In the genomic region with DNA sequence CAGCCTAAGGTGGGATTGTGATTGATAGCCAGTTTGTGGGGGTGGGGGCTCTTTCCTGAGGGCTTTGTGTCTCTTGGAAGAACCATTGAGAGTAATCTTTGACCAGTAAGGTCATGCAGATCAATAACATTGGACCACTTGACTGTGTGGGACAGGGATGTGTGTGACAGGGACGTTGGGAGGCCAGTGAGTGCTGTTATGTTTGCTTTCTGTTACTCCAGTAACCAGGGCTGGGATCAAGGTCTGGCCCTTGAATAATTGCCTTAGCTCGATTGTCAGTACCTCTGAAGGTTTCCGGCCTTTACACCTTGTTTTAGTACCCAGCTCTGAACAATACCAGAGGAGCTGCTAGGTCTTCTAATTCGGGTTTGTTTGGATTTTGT, we compare ENCODE assay signal across 18 mouse cellular contexts. TPM values are rescaled to one million over a fixed set of nuclear protein-coding genes. Genes with fewer than 3 reads are reported as not detected.
A peak's percentile ranks its signal among the peaks of the same experiment; 100 is the strongest.
DNase-seq lines count a peak whose midpoint lies in the region; ATAC-seq and TF ChIP-seq lines count a peak whose summit lies in the region.
"Had no signal": no experiment of that assay in that cellular context is flagged by ENCODE, and none has a peak within 500 bp of the region (broad histone marks: within the 10 kb centered on the region; RNA-seq: fewer than 3 reads in every experiment).

No protein-coding gene starts in this region.

- intact Hi-C loops in heart, adult 2 months (cut with DNase I): no loop called here
- intact Hi-C loops in heart, postnatal 14 days (cut with DNase I): no loop called here

- H3K27ac ChIP-seq in heart, adult 2 months: peak overlapping the region; percentile 49; the same call in 1 of the 2 replicates
- H3K27ac ChIP-seq in hindbrain, embryonic 11.5 days (ENCODE audit: low read depth, low read length): no peak overlapping the region
- H3K27ac ChIP-seq in hindbrain, embryonic 16.5 days (ENCODE audit: low read depth, low read length): no peak overlapping the region
- H3K27ac ChIP-seq in embryonic facial prominence, embryonic 10.5 days (replicated peaks): 0 out of 2 replicates have a peak overlapping the region, but pooled peaks have one; percentile 24
- H3K27ac ChIP-seq in liver, embryonic 16.5 days (ENCODE audit: low read length): no peak overlapping the region
- H3K27ac ChIP-seq: hindbrain, postnatal 0 days; limb, embryonic 15.5 days had no signal

- no peak overlapping the region for H3K4me3 ChIP-seq in heart, adult 2 months
- no peak overlapping the region for H3K4me3 ChIP-seq in hindbrain, embryonic 11.5 days (ENCODE audit: low read depth, low read length)
- no peak overlapping the region for H3K4me3 ChIP-seq in hindbrain, embryonic 16.5 days (ENCODE audit: low read length)
- no peak overlapping the region for H3K4me3 ChIP-seq in embryonic facial prominence, embryonic 10.5 days
- H3K4me3 ChIP-seq in liver, embryonic 16.5 days (ENCODE audit: low read depth, low read length): no peak overlapping the region
- H3K4me3 ChIP-seq: limb, embryonic 15.5 days; megakaryocyte, embryonic 14.5 days had no signal

- WGBS in heart, adult 2 months: 63% methylated on average over 4 of the region's 4 CpGs
- 52% methylated on average over 4 of the region's 4 CpGs for WGBS in hindbrain, embryonic 11.5 days
- WGBS in hindbrain, embryonic 16.5 days: 59% methylated on average over 4 of the region's 4 CpGs
- WGBS in embryonic facial prominence, embryonic 10.5 days: 64% methylated on average over 4 of the region's 4 CpGs
- WGBS in liver, embryonic 16.5 days (ENCODE audit: insufficient replicate concordance): 48% methylated on average over 4 of the region's 4 CpGs

- peaks cover 4% of the 10 kb centered on the region; the same call in 1 of the 2 replicates for H3K36me3 ChIP-seq in heart, adult 2 months (ENCODE audit: control insufficient read depth, insufficient read depth, low read length)
- H3K36me3 ChIP-seq in hindbrain, embryonic 11.5 days (ENCODE audit: control insufficient read depth, insufficient read depth, low read length): no peaks in the 10 kb centered on the region
- H3K36me3 ChIP-seq in hindbrain, embryonic 16.5 days (ENCODE audit: control insufficient read depth, insufficient read depth, low read length): no peaks in the 10 kb centered on the region
- H3K36me3 ChIP-seq in embryonic facial prominence, embryonic 10.5 days (replicated peaks): no peaks in the 10 kb centered on the region
- H3K36me3 ChIP-seq in liver, embryonic 16.5 days (ENCODE audit: control insufficient read depth, insufficient read depth): no peaks in the 10 kb centered on the region
- H3K36me3 ChIP-seq: limb, embryonic 15.5 days had no signal

- H3K9ac ChIP-seq in heart, adult 2 months (ENCODE audit: low read depth, low read length): no peak overlapping the region
- H3K9ac ChIP-seq in hindbrain, embryonic 11.5 days (ENCODE audit: low read depth, low read length): no peak overlapping the region
- H3K9ac ChIP-seq in hindbrain, embryonic 16.5 days (ENCODE audit: low read depth, low read length): no peak overlapping the region
- H3K9ac ChIP-seq in liver, embryonic 16.5 days (ENCODE audit: low read depth, low read length): no peak overlapping the region
- H3K9ac ChIP-seq: limb, embryonic 15.5 days had no signal

- no peaks in the 10 kb centered on the region for H3K9me3 ChIP-seq in hindbrain, embryonic 11.5 days (ENCODE audit: control insufficient read depth, low read length)
- no peaks in the 10 kb centered on the region for H3K9me3 ChIP-seq in hindbrain, embryonic 16.5 days (ENCODE audit: control insufficient read depth, low read length)
- no peaks in the 10 kb centered on the region for H3K9me3 ChIP-seq in embryonic facial prominence, embryonic 10.5 days
- no peaks in the 10 kb centered on the region for H3K9me3 ChIP-seq in liver, embryonic 16.5 days (replicated peaks; ENCODE audit: control insufficient read depth, low read length)
- H3K9me3 ChIP-seq: limb, embryonic 15.5 days; megakaryocyte, embryonic 14.5 days had no signal

- TF ChIP-seq CTCF in heart, adult 2 months (IDR thresholded peaks at IDR 0.05): no peak

- no peaks in the 10 kb centered on the region for H3K27me3 ChIP-seq in heart, adult 2 months (ENCODE audit: control insufficient read depth, insufficient read depth, low read length)
- no peaks in the 10 kb centered on the region for H3K27me3 ChIP-seq in hindbrain, embryonic 11.5 days (ENCODE audit: control insufficient read depth, insufficient read depth, low read length)
- H3K27me3 ChIP-seq in hindbrain, embryonic 16.5 days (replicated peaks; ENCODE audit: control insufficient read depth, insufficient read depth, low read length): no peaks in the 10 kb centered on the region
- H3K27me3 ChIP-seq in embryonic facial prominence, embryonic 10.5 days (replicated peaks; ENCODE audit: low read depth, poor library complexity, severe bottlenecking): no peaks in the 10 kb centered on the region
- H3K27me3 ChIP-seq in liver, embryonic 16.5 days (ENCODE audit: control insufficient read depth, insufficient read depth, low read depth, low read length): no peaks in the 10 kb centered on the region; the same call in 1 of the 2 replicates

- H3K4me1 ChIP-seq in heart, adult 2 months (ENCODE audit: control insufficient read depth, insufficient read depth, low read length): peaks cover 4% of the 10 kb centered on the region
- 0 out of 2 replicates have a peak, but pooled peaks cover 2% of the 10 kb centered on the region for H3K4me1 ChIP-seq in hindbrain, embryonic 11.5 days (replicated peaks; ENCODE audit: control insufficient read depth, insufficient read depth, low read length)
- no peaks in the 10 kb centered on the region; the same call in 1 of the 2 replicates for H3K4me1 ChIP-seq in hindbrain, embryonic 16.5 days (ENCODE audit: control insufficient read depth, insufficient read depth, low read depth, low read length)
- H3K4me1 ChIP-seq in embryonic facial prominence, embryonic 10.5 days: peaks cover 37% of the 10 kb centered on the region
- H3K4me1 ChIP-seq in liver, embryonic 16.5 days (ENCODE audit: control insufficient read depth, low read depth, low read length): peaks cover 2% of the 10 kb centered on the region; the same call in 1 of the 2 replicates

- TF ChIP-seq EP300 in heart, adult 2 months (IDR thresholded peaks at IDR 0.05; ENCODE audit: insufficient read depth, low read depth, low read length): no peak

- no peak for DNase-seq in heart, adult 2 months
- DNase-seq in heart, postnatal 14 days: no peak
- no peak for DNase-seq in hindbrain, embryonic 11.5 days (ENCODE audit: low spot score)
- DNase-seq in embryonic facial prominence, embryonic 10.5 days (ENCODE audit: low spot score): no peak
- no peak for DNase-seq in spleen, adult 12 weeks (ENCODE audit: low spot score)
- DNase-seq: adrenal gland, adult 8-10 months; cerebellum, postnatal 10 days; lung, postnatal 10 days; right cerebral cortex, postnatal 4 days; thymus, adult 18-20 months had no signal

- H3K4me2 ChIP-seq in hindbrain, embryonic 11.5 days (replicated peaks; ENCODE audit: low read depth, low read length): no peak overlapping the region
- no peak overlapping the region for H3K4me2 ChIP-seq in hindbrain, embryonic 16.5 days (ENCODE audit: low read length)
- H3K4me2 ChIP-seq in liver, embryonic 16.5 days (ENCODE audit: low read depth, low read length): no peak overlapping the region
- H3K4me2 ChIP-seq: limb, embryonic 15.5 days had no signal

- peak; percentile 19; the same call in 1 of the 2 replicates for ATAC-seq in hindbrain, embryonic 11.5 days (ENCODE audit: low FRiP score)
- ATAC-seq in hindbrain, embryonic 16.5 days: no peak
- ATAC-seq in liver, embryonic 16.5 days (ENCODE audit: low read depth): peak; percentile 67; the same call in 1 of the 2 replicates
- ATAC-seq in megakaryocyte, adult 5-6 weeks (ENCODE audit: poor library complexity, severe bottlenecking): no peak
- ATAC-seq: forebrain, embryonic 14.5 days had no signal

- H3K79me2 ChIP-seq in heart, adult 2 months (replicated peaks; ENCODE audit: control insufficient read depth, insufficient read depth, low read length): no peaks in the 10 kb centered on the region

- TF ChIP-seq POLR2A in heart, adult 2 months (IDR thresholded peaks at IDR 0.05; ENCODE audit: insufficient read depth, low read depth, low read length): no peak

RNA-seq across cellular contexts. Expression of a gene that starts 39.3 kb away (rescaled TPM):
- total RNA-seq in heart, adult 2 months (2021): 100 to 1,000 TPM; 609 to 668 TPM
- 508 and 956 TPM in 2 replicates for polyA plus RNA-seq in heart, adult 2 months (2012; rRNA removed)
- 100 to 1,000 TPM; 678 to 728 TPM for total RNA-seq in heart, postnatal 14 days (2021)
- polyA plus RNA-seq in hindbrain, embryonic 11.5 days (2014; fragmentation: Nextera tagmentation; extraction: Ambion mirVana): 20.4 and 21.8 TPM in 2 replicates
- 19.2 and 20.2 TPM in 2 replicates for polyA plus RNA-seq in hindbrain, embryonic 16.5 days (2015; fragmentation: Nextera tagmentation; extraction: Ambion mirVana)
- polyA plus RNA-seq in embryonic facial prominence, embryonic 10.5 days (2016; fragmentation: Nextera tagmentation; extraction: Ambion mirVana): 17.2 and 18.2 TPM in 2 replicates
- polyA plus RNA-seq in liver, embryonic 16.5 days (2015; fragmentation: Nextera tagmentation; extraction: Ambion mirVana): 13.3 and 14.7 TPM in 2 replicates
- total RNA-seq in megakaryocyte, adult 5-6 weeks (2015): 52.0 and 54.7 TPM in 2 replicates
- 42.0 and 43.7 TPM in 2 replicates for total RNA-seq in megakaryocyte, adult 5-6 weeks (2017)

RNA-seq across cellular contexts. Expression of a gene that starts 59.0 kb away (rescaled TPM):
- 10 to 100 TPM in 1 of 2 experiments, 1 to 10 TPM in 1; 6.0 to 10.9 TPM for total RNA-seq in heart, adult 2 months (2021)
- polyA plus RNA-seq in heart, adult 2 months (2012; rRNA removed): 2.1 and 4.3 TPM in 2 replicates
- 1 to 10 TPM; 6.8 to 9.3 TPM for total RNA-seq in heart, postnatal 14 days (2021)
- 0.19 TPM in 1 of 2 replicates, not detected in the other for polyA plus RNA-seq in hindbrain, embryonic 11.5 days (2014; fragmentation: Nextera tagmentation; extraction: Ambion mirVana)
- polyA plus RNA-seq in hindbrain, embryonic 16.5 days (2015; fragmentation: Nextera tagmentation; extraction: Ambion mirVana): 0.19 and 0.39 TPM in 2 replicates
- not detected in 2 replicates for polyA plus RNA-seq in embryonic facial prominence, embryonic 10.5 days (2016; fragmentation: Nextera tagmentation; extraction: Ambion mirVana)
- 0.13 TPM in 2 replicates for polyA plus RNA-seq in liver, embryonic 16.5 days (2015; fragmentation: Nextera tagmentation; extraction: Ambion mirVana)
- 2.9 and 3.6 TPM in 2 replicates for total RNA-seq in megakaryocyte, adult 5-6 weeks (2015)
- total RNA-seq in megakaryocyte, adult 5-6 weeks (2017): 4.9 and 5.0 TPM in 2 replicates
- polyA plus RNA-seq: forebrain, embryonic 14.5 days; kidney, embryonic 14.5 days; limb, embryonic 15.5 days had no signal

Comparison
In these comparisons a context has a peak if more than half of its experiments do, and no peak if none do; other contexts are left out.
1. ATAC-seq: peak in hindbrain, embryonic 11.5 days (single experiment) and liver, embryonic 16.5 days (single experiment); none in hindbrain, embryonic 16.5 days (single experiment) and megakaryocyte, adult 5-6 weeks (single experiment).
2. H3K27ac ChIP-seq: peak in heart, adult 2 months (single experiment) and embryonic facial prominence, embryonic 10.5 days (single experiment); none in hindbrain, embryonic 11.5 days (single experiment), hindbrain, embryonic 16.5 days (single experiment) and liver, embryonic 16.5 days (single experiment).
3. RNA of a gene that starts 39.3 kb away (polyA plus RNA-seq): 508 to 956 TPM in heart, adult 2 months; 20.4 to 21.8 TPM in hindbrain, embryonic 11.5 days, 19.2 to 20.2 TPM in hindbrain, embryonic 16.5 days, 17.2 to 18.2 TPM in embryonic facial prominence, embryonic 10.5 days and 13.3 to 14.7 TPM in liver, embryonic 16.5 days; every median in the first group is over 10 times any median in the second.